Mouse (Mus musculus): ENCODE data around the gene Sema3f.

DNA sequence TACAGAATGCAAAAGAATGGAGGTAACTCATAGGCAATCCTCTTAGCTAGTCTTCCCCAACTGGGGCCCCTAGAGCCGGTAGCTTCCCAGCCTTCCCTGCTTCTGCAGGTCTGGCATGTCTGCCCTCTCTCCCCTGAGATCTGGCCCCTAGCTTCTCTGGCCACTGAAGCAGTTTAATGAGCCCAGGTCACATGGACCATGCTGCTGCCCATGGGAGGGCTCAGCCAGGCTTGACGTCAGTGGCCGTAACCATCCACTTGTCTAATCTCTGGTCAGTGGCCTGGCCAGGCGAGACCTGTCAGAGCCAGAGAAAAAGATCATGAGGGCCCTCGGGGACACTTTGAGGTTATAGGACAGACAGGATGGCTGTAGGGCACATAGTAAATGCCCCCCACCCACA lies 40.0 kb downstream of the Sema3f start:
- TF ChIP-seq CTCF (IDR thresholded peaks at IDR 0.05; ENCODE audit: borderline replicate concordance, control insufficient read depth, extremely low read depth, insufficient read depth, low read length, poor library complexity) (no peak), POLR2A (IDR thresholded peaks at IDR 0.05; ENCODE audit: control insufficient read depth, extremely low read depth, insufficient read depth, low read length, poor library complexity) (no peak)
